Mouse (Mus musculus) hindbrain, embryonic 16.5 days (tissue): ENCODE measurements around the gene Cuedc2. TPM values are rescaled to one million over a fixed set of nuclear protein-coding genes. Genes with fewer than 3 reads are reported as not detected.

ENCODE experiments used
- ATAC-seq: fragments of 200-750 bp; cut with Nextera tagmentation; 2 replicates; pipeline ENCODE4 v1.8.0; 2017; ENCODE audit warnings: moderate TSS enrichment, moderate library complexity
- H3K27ac ChIP-seq: fragments of 300-500 bp; sonication (generic); 2 replicates; pipeline ENCODE4 v1.5.1; 2014; ENCODE audit warnings: low read depth, mild to moderate bottlenecking, control low read depth, low read length, moderate library complexity
- H3K27me3 ChIP-seq: fragments of 300-500 bp; sonication (generic); replicated peaks from 2 replicates; pipeline ENCODE4 v1.6.1; 2014; ENCODE audit warnings: low read length; ENCODE audit not compliant: control insufficient read depth, insufficient read depth
- H3K36me3 ChIP-seq: fragments of 300-500 bp; sonication (generic); 2 replicates; pipeline ENCODE4 v1.6.1; 2014; ENCODE audit warnings: mild to moderate bottlenecking, low read length, moderate library complexity, mixed read lengths; ENCODE audit not compliant: control insufficient read depth, insufficient read depth
- H3K4me1 ChIP-seq: fragments of 300-500 bp; sonication (generic); 2 replicates; pipeline ENCODE4 v1.6.1; 2014; ENCODE audit warnings: low read depth, low read length; ENCODE audit not compliant: control insufficient read depth, insufficient read depth
- H3K4me2 ChIP-seq: fragments of 300-500 bp; sonication (generic); 2 replicates; pipeline ENCODE4 v1.6.1; 2014; ENCODE audit warnings: mild to moderate bottlenecking, low read length, control low read depth, moderate library complexity
- H3K4me3 ChIP-seq: fragments of 300-500 bp; sonication (generic); 2 replicates; pipeline ENCODE4 v1.5.1; 2014; ENCODE audit warnings: mild to moderate bottlenecking, low read length, control low read depth, moderate library complexity
- H3K9ac ChIP-seq: fragments of 300-500 bp; sonication (generic); 2 replicates; pipeline ENCODE4 v1.6.1; 2014; ENCODE audit warnings: low read depth, mild to moderate bottlenecking, control low read depth, low read length, moderate library complexity
- H3K9me3 ChIP-seq: fragments of 300-500 bp; sonication (generic); 2 replicates; pipeline ENCODE4 v1.6.1; 2014; ENCODE audit warnings: mild to moderate bottlenecking, low read length, moderate library complexity; ENCODE audit not compliant: control insufficient read depth
- WGBS: fragments of 180-500 bp; shearing (Covaris S2); extraction: QIAGEN DNeasy Blood & Tissue Kit; methylation state at CpG from one replicate; pipeline ENCODE4 v1.1.7; 2014; 5-methylcytosine and 5-hydroxymethylcytosine counted together
- polyA plus RNA-seq: library from polyadenylated mRNA; unstranded; fragments of >200 nt; fragmentation: Nextera tagmentation; extraction: Ambion mirVana; gene quantifications from 2 replicates; pipeline ENCODE4 v1.2.1, GENCODE M21; 2015

The Cuedc2 gene
- polyA plus RNA-seq, 1 experiment from 2014 or later: 362 TPM

DNA sequence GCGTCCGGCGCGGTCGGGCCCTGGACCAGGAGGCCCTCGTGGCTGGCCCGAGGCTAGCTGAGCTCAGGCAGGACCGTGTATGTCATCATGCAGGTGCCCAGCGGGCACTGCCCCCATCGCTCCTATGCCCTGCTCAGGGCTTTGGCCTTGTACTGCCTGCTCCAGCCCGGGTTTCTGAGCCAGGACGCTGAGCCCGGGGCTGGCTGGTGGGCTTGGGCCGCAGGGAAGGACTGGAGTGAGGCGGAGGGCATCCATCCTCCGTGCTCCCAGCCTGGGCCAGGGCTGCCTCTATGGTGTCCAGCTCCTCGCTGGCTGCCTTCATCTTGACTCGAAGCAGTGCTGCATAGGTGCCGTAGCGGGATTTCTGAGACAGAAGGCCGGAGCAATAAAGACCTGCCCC, 25.9 kb downstream of the Cuedc2 start:
- ATAC-seq: no peak
- no peak overlapping the region for H3K9ac ChIP-seq
- H3K4me1 ChIP-seq: peaks cover 25% of the 10 kb centered on the region
- no peaks in the 10 kb centered on the region for H3K9me3 ChIP-seq
- peaks cover 22% of the 10 kb centered on the region for H3K36me3 ChIP-seq
- peaks cover 27% of the 10 kb centered on the region for H3K27me3 ChIP-seq
- H3K27ac ChIP-seq: no peak overlapping the region
- WGBS: 89% methylated on average over 18 of the region's 21 CpGs
- H3K4me3 ChIP-seq: no peak overlapping the region
- no peak overlapping the region for H3K4me2 ChIP-seq

DNA sequence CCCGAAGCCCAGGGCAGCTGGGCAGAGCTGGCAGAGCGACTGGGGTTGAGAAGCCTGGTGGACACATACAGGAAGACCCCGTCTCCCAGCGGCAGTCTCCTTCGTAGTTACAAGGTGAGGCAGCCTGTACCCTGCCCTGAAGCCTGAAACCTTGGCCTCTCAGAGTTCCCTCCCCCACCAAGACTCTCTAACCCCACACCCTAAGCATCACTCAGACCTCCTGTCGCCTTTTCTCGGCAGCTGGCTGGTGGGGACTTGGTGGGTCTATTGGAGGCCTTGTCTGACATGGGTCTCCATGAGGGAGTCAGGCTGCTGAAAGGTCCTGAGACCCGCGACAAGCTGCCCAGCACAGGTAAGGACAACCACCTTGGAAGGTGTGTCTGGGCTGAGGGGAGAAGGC, 27.2 kb downstream of the Cuedc2 start:
- Histone ChIP-seq H3K4me3 (no peak overlapping the region), H3K4me2 (no peak overlapping the region), H3K27me3 (peaks cover 26% of the 10 kb centered on the region), H3K36me3 (peaks cover 22% of the 10 kb centered on the region), H3K9me3 (no peaks in the 10 kb centered on the region), H3K9ac (no peak overlapping the region), H3K27ac (no peak overlapping the region), H3K4me1 (peaks cover 13% of the 10 kb centered on the region)
- 89% methylated on average over 9 of the region's 9 CpGs for WGBS
- no peak for ATAC-seq

DNA sequence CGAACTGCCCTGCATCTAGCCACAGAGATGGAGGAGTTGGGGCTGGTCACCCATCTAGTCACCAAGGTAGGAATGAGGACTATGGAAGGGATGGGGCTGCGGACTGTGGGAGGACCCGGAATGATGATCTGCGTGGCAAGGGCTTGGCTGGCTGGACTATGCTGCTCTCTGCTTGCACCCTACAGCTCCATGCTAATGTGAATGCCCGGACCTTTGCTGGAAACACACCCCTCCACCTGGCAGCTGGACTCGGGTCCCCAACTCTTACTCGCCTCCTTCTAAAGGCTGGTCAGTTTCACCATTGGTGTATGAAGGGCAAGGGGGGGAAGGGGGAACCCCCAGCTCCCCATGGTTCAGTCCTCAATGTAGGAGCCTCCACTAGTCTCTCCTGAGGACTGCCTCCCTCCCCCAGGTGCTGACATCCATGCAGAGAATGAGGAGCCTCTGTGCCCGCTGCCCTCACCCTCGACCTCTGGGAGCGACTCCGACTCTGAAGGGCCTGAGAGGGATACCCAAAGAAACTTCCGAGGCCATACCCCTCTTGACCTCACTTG, 28.1 kb downstream of the Cuedc2 start:
- peaks cover 7% of the 10 kb centered on the region; the same call in 1 of the 2 replicates for H3K4me1 ChIP-seq
- peaks cover 23% of the 10 kb centered on the region for H3K27me3 ChIP-seq
- no peak for ATAC-seq
- no peak overlapping the region for H3K27ac ChIP-seq
- peaks cover 22% of the 10 kb centered on the region for H3K36me3 ChIP-seq
- WGBS: 91% methylated on average over 12 of the region's 12 CpGs
- H3K9ac ChIP-seq: no peak overlapping the region
- no peak overlapping the region for H3K4me2 ChIP-seq
- H3K4me3 ChIP-seq: no peak overlapping the region
- H3K9me3 ChIP-seq: no peaks in the 10 kb centered on the region

DNA sequence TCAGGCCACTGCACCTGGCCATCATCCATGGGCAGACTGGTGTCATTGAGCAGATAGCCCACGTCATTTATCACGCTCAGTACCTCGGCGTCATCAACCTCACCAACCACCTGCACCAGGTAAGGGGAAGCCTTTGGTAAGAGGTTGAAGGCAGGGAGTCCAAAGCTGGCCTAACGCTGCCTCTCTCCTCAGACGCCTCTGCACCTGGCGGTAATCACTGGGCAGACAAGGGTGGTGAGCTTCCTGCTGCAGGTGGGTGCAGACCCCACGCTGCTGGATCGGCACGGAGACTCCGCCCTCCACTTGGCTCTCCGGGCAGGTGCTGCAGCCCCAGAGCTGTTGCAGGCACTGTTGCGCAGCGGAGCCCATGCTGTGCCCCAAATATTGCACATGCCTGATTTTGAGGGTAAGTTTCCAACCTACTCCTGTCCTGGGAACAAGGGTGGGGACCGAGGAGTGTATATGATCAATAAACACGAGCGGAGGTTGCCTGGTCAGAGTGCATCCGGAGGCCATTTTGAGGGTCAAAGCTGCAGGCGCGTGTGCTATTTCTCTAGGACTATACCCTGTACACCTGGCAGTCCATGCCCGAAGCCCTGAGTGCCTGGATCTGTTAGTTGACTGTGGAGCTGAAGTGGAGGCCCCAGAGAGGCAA, 28.7 kb downstream of the Cuedc2 start:
- Histone ChIP-seq H3K36me3 (peaks cover 22% of the 10 kb centered on the region), H3K4me1 (peaks cover 8% of the 10 kb centered on the region), H3K4me3 (no peak overlapping the region), H3K4me2 (no peak overlapping the region; the same call in 1 of the 2 replicates), H3K27ac (no peak overlapping the region), H3K9ac (no peak overlapping the region), H3K27me3 (peaks cover 20% of the 10 kb centered on the region), H3K9me3 (no peaks in the 10 kb centered on the region)
- 81% methylated on average over 21 of the region's 21 CpGs for WGBS
- no peak for ATAC-seq

DNA sequence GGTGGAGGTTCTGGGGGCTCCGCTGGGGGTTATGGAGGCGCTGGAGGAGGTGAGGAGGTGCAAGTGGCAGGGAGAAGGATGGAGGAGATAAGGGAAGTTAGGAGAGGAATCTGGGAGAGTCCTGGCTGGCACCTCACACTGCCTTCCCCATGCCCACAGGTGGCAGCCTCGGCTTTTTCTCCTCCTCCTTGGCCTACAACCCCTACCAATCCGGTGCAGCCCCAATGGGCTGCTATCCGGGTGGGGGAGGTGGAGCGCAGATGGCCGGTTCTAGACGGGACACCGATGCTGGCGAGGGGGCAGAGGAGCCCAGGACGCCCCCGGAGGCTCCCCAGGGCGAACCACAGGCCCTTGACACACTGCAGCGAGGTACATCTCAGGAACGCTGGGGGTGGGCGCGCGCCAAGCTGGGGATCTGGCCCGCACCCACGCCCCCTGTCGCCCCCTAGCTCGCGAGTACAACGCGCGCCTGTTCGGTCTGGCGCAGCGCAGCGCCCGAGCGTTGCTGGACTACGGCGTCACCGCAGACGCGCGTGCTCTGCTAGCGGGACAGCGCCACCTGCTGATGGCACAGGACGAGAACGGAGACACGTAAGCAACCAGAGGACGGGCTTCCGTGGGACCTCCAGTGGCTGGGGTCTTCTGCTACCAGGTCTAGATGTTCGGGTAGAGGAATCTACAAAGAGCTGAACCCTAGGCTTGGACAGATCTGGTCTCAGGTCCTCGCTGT, 29.6 kb downstream of the Cuedc2 start:
- Histone ChIP-seq H3K9ac (peak overlapping the region; percentile 75), H3K4me3 (peak overlapping the region; percentile 52), H3K27ac (no peak overlapping the region), H3K4me2 (peak overlapping the region; percentile 95), H3K4me1 (peaks cover 14% of the 10 kb centered on the region), H3K27me3 (peaks cover 14% of the 10 kb centered on the region), H3K36me3 (peaks cover 18% of the 10 kb centered on the region), H3K9me3 (no peaks in the 10 kb centered on the region)
- 2% methylated on average over 47 of the region's 47 CpGs for WGBS
- ATAC-seq: peak; percentile 61

DNA sequence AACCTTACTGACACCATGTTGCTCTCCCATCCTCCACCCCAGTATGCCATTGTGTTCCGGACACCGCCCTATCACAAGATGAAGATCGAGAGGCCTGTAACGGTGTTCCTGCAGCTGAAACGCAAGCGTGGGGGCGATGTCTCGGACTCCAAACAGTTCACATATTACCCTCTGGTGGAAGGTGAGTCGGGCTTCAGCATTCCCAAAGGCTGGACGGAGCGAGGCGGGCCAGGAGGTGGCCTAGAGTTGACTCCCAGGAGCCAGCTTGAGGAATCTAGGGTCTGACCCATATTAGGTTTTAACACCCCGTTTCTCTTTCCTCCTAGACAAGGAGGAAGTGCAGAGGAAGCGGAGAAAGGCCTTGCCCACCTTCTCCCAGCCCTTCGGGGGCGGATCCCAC, 30.2 kb downstream of the Cuedc2 start:
- 61% methylated on average over 16 of the region's 16 CpGs for WGBS
- H3K27me3 ChIP-seq: peaks cover 14% of the 10 kb centered on the region
- H3K36me3 ChIP-seq: peaks cover 18% of the 10 kb centered on the region
- peak overlapping the region; percentile 95 for H3K4me2 ChIP-seq
- no peak for ATAC-seq
- no peak overlapping the region for H3K9ac ChIP-seq
- H3K4me3 ChIP-seq: peak overlapping the region; percentile 52
- peaks cover 14% of the 10 kb centered on the region for H3K4me1 ChIP-seq
- no peak overlapping the region for H3K27ac ChIP-seq
- H3K9me3 ChIP-seq: no peaks in the 10 kb centered on the region

DNA sequence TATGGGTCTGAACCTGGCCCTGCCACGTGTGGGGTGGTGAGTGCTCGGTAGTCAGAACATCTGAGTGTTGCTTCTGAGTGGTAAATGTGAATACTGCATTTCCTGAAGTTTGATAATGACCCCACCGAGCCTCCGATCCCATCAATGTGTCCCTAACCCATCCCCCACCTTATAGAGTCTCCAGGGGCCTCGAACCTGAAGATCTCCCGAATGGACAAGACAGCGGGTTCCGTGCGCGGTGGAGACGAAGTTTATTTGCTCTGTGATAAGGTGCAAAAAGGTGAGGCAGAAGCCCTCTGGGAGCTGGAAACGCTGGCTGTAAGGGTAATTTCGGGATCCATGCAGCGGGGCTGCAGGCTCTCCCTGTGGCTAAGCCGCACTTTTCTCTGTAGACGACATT, 30.7 kb downstream of the Cuedc2 start:
- no peak overlapping the region for H3K4me3 ChIP-seq
- H3K4me2 ChIP-seq: no peak overlapping the region
- 81% methylated on average over 16 of the region's 16 CpGs for WGBS
- H3K36me3 ChIP-seq: peaks cover 13% of the 10 kb centered on the region
- H3K9me3 ChIP-seq: no peaks in the 10 kb centered on the region
- peaks cover 14% of the 10 kb centered on the region for H3K4me1 ChIP-seq
- no peak overlapping the region for H3K27ac ChIP-seq
- H3K27me3 ChIP-seq: peaks cover 12% of the 10 kb centered on the region
- no peak for ATAC-seq
- no peak overlapping the region for H3K9ac ChIP-seq

DNA sequence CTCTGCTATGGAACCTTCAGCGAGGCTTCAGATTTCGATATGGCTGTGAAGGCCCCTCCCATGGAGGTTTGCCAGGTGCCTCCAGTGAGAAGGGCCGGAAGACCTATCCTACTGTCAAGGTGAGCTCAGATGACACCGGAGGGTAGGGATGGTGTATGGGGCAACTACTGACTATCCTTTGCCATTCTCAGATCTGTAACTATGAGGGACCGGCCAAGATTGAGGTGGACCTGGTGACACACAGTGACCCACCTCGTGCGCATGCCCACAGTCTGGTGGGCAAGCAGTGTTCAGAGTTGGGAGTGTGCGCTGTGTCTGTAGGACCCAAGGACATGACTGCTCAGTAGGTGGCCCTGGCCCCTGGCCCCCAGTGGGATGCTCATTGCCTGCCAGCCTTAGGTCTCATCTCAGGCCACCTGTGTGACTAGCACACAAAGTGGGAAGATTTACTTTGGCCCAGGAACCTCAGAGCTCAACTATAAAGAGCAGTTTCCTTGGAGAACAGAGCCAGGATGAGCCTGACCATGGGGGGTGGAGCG, 31.7 kb downstream of the Cuedc2 start:
- no peaks in the 10 kb centered on the region for H3K9me3 ChIP-seq
- H3K9ac ChIP-seq: no peak overlapping the region
- no peak overlapping the region for H3K27ac ChIP-seq
- H3K4me1 ChIP-seq: peaks cover 14% of the 10 kb centered on the region
- H3K4me2 ChIP-seq: no peak overlapping the region
- H3K36me3 ChIP-seq: peaks cover 6% of the 10 kb centered on the region; the same call in 1 of the 2 replicates
- WGBS: 87% methylated on average over 9 of the region's 9 CpGs
- no peak for ATAC-seq
- H3K27me3 ChIP-seq: peaks cover 14% of the 10 kb centered on the region
- H3K4me3 ChIP-seq: no peak overlapping the region

DNA sequence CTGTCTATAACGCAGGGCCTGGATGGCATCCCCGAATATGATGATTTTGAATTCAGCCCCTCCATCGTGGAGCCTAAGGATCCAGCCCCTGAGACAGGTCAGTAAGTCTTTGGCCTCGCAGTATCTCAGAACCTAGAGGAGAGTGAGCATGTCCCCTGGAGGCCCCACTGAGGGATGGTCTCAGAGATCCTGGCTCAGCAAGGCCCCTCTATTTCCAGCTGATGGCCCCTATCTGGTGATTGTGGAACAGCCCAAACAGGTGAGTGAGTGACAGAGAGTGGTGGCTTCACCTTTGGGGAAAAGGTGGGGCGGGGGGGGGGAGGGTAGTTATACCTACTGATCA, 32.3 kb downstream of the Cuedc2 start:
- Histone ChIP-seq H3K27me3 (peaks cover 14% of the 10 kb centered on the region), H3K36me3 (peaks cover 2% of the 10 kb centered on the region; the same call in 1 of the 2 replicates), H3K9ac (peak overlapping the region; percentile 64; the same call in 1 of the 2 replicates), H3K27ac (no peak overlapping the region), H3K4me1 (peaks cover 14% of the 10 kb centered on the region), H3K9me3 (no peaks in the 10 kb centered on the region), H3K4me2 (peak overlapping the region; percentile 96), H3K4me3 (no peak overlapping the region)
- ATAC-seq: no peak
- WGBS: 55% methylated on average over 5 of the region's 5 CpGs
